Mouse (Mus musculus) adrenal gland, adult 18-20 months (tissue): ENCODE data around the gene Fgfr2. TPM values are rescaled to one million over a fixed set of nuclear protein-coding genes. Genes with fewer than 3 reads are reported as not detected.

Experiments used
- DNase-seq, 2 experiments: peaks; one replicate each; pipeline ENCODE4 v3.0.0; 2021 to 2022; ENCODE audit warnings: low spot score in 2 of 2
- total RNA-seq, 2 experiments: library from RNA; stranded (reverse); gene quantifications; 1 replicate in 1 of 2; 2 replicates in 1 of 2; pipeline ENCODE4 v1.2.3; 2021

The Fgfr2 gene
- total RNA-seq, 2 experiments from 2014 or later = 294 to 308 TPM

DNA sequence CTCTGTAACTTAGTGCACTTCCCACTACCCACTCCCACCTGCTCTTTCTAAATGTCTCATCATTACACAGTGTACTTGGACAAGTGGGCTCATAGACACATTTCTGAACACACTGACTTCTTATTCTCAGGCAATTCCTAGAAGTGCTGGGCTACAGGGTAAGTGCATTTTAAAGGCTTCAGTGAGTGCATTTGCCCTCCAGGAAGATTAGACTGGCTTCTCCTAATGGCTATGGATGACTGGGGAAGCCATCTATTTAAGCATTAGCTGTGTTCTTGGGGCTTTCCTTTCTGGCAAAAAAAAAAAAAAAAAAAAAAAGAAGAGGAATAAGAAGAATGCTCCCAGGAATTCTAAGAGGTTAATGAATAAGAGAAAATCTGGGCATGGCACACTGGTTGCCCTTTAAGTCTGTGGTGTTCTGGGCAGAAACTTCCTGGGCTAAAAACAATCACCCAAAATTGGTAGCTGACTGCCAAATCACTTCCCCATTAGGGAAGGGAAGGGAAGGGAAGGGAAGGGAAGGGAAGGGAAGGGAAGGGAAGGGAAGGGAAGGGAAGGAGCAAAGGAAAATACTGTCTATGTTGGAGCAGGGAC, 729.5 kb downstream of the Fgfr2 start:
- DNase-seq = no peak

DNA sequence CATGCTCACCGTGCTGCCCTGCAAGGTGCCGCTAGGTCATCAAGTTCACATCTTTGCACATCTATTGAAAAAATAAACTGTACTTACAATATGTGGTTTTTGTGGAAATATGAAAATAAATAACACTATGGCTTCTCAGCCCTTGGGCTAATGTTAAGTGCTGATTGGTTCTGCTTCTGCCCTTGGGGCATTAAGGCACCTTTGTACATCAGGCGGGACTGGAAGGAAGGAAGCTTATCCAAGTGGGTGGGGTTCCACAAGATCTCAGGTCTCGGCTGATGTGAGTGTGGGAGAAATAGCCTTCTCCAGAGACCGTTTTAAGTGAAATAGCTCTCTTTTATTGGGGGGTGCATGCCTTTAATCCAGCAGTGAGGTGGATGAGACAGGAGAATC, 730.1 kb downstream of the Fgfr2 start:
- no peak for DNase-seq

DNA sequence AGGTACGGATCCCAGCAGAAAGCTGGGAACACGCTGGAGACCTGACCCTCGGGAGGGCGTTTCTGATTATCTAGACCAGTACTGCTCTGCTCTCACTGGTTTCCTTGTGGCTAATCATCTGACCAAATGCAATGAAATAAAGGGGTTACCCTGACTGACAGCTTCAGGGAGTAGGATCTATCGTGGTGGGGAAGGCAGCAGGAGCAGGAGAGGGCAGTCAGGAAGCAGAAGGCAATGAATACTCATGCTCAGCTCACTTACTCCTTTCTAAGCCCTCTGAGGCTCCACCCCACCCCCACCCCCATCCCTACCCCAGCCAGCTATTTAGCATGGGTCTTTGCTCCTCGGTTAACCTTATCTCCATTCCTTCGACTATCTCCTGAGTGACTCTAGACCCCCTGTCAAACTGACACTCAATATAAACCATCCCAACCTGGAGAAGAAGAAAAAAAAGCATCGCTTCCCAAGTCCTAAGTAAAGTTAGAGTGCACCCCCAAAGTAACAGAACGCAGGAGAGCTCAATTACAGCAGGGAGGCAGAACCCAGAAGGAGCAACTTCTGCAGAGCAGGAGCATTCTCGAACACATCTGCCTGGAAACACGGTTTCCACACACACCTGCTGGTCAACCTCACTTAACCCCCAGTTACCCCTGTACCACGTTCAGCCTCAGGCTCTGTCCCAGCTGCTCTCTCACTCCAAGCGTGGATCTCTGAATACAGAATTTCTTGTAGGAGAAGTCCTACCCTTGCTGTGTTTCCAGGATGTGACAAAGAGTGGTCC, 730.7 kb downstream of the Fgfr2 start:
- DNase-seq = no peak

DNA sequence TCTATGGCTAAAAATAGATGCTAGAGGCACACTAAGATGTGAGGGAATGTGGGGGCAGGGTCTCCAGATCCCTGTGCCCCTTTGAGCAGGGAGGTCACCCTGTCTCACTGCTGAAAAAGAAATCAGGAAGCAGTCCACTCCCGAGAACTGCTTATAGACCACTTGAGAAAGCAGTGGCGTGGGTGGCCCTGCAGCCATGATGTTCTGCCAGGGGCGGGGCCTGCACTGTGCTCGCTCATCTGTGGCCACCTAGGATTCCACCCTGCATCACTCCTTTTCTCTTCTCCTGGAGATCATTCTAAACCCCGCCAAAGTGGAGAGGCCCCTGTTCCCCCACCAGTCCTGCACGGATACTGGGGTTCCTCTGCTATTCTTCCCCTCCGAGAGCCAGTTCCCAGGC, 733.7 kb downstream of the Fgfr2 start:
- DNase-seq = no peak

DNA sequence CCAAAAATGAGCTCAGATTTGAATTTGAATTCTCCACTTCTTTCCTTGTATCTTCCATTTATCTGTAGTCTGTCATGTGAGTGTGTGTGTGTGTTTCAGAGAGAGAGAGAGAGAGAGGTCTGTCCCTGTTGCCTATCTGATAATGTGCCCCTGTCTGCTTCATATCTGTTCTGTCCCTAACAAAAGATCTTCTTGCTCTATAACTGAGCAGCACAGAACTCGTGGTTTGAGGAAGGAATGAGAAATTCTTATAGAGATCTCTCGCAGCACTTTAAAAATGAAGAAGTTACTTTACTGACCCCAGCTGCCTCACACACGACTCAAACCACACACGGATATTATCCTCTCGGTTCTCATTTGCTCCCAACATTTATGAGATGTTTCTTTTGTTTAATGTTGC, 735.6 kb downstream of the Fgfr2 start:
- DNase-seq = no peak

DNA sequence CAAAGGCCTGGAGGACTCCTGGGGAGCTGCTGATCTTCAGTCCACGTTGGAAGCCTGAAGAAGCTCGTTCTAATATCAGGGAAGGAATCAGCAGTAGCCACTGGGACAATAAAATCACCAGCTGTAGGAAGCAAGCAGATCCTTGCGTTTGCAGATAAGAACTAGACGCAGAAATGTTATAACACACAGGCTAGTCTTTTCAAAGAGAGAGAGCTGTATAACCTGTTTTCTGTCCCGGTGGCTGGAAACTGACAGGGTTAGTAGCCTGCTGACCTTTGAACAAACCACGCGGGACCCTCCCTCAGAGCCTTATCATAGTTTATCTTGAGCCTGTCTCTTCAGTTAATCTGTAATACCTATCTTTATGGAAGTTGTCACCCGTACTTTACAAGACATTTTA, 736.8 kb downstream of the Fgfr2 start:
- DNase-seq = no peak

DNA sequence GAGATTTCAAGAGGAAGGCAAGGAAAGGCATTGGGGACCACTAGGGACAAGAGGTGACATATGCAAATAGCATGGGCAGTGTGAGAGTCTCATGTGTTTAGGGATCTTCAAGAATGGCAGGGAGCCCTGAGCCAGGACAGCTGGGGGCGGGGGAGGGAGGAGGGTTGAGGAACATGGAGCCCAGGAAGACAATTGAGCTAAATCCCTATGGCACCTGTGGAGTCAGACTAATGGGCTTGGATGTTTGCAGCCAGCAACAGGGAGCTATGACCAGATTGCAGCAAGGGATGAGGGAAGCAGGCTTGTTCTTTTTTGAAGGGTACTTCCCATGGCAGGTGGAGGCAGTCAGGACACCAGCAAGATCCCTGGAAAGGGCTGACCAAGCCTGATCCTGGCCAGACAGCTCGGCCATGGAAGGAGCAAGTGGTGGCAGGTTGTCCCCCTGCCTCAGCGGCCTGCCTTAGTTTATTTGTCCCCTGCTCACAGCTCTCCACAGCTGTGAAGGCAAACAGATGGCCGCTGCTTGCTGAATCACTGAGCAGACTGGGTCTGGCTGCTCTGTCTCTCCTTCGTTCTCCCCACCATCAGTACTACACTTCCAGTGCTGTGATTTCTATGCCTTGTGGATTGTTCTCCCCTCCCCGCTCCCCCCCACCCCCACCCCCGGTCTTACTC, 737.6 kb downstream of the Fgfr2 start:
- DNase-seq = no peak

DNA sequence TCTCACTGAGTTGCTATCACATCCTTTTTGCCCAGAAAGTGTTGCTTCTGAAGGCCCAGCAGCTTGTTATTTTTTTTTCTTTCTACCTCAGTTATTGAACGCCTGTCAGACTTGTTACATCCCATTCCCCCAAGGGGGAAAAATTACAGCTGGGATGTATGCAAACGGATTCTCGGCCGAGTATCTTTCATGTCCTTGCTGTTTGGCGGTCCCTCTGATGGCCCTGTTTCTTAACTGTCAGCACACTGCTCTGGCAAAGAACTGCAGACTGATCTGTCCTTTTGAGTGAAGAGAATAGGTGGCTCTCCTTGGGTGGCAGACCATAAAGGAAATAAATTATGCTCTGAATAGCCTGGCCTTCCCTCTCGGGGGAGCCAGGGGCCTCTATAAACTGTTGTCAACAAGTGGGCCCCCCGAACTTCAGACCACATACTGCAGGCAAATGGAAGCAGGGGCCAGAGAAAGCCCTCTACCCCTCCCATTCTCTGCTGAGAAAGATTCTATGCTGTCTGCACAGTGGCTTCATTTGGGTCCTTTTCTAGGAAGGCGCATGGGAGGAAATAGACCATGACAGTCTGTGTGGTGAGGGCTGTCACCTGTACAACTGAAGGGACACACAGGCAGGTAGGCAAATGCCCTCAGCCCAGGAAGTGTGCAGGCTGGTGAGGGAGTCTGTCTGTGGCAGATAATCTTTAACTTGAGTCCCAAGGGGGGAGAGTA, 738.3 kb downstream of the Fgfr2 start:
- DNase-seq = no peak

DNA sequence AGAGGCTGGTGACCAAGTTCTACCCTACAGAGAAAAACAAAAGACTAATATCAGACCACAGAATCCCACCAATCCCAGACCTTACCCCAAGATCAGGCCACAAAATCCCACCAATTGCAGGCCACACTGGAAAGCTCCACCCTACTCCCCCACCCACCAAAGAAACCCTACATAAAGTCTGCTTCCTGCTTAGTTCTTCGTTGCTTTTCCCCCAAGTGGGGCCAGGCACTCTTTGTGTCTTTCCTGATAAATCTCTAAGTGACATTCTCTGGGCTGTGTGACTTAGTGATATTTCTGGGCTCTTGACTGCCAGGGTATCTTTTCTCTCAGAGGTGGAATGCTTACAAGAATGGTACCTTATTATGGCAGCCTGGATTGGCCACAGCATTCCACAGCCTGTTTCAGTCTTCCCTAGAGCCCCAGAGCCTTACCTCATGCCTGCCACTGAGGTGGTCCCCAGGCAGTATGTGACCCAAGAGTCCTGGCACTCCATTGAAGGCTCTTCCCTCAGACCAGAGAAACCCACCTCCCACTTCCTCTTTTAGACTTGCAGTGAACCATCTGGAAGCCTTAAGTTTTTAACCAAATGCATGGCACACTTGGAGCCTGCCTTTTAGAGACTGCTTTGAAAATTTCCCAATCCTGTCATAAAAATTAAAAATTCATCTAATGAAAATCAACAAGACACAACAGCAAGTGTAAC, 742.4 kb downstream of the Fgfr2 start:
- no peak for DNase-seq

DNA sequence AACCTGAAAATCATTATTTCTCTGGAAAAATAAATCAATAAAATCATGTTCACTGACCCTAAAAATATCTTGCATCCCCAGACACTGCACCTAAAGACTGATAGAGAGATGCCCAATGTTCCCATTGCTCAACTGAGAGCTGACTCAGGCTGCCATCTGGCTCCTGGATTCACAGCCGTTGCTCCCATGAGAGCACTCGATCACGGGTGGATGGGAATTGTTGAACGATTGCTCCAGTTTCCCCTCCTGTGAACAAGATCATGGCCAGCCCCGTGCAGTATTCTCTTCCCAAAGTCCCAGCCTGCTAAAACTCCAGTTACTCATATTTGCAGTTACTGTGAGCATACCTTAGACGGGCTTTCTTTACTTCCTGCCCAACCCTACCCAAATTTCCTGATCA, 745.2 kb downstream of the Fgfr2 start:
- DNase-seq = no peak

DNA sequence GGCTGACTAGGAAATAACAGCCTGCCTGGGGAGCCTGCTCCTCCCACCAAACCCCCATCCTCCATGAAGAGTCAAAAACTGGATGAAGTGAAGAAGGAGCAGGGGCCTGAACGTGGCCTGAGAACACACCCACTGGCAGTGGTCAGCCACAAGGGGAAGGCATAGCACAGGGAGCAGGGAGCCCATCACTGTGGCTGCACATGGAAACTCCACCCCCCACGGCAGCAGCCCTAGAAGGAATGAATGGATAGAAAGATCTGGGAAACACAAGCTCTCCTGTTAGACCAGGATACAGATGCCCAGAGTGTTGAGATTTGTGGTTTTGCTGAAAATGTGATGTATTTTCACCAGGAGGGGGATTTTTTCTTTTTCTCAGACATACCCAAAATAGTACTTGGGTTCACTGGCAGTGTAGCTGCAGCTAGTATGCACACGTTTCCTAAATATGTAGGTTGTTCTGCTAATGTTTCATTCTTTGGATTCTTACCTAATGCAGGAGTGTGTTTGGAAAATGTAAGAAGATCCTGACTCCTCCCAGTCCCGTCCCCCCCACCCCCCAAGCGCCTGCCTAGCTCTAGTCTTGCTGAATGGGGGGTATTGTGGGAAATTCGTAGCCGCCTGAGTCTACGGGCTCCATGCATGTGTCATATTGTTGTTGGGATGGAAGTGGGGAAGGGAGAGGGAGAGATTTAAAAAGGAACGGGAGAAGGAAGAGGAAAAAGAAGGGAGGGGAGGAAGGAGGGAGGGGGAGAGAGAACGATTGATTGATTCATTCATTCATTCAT, 749.4 kb downstream of the Fgfr2 start:
- no peak for DNase-seq

DNA sequence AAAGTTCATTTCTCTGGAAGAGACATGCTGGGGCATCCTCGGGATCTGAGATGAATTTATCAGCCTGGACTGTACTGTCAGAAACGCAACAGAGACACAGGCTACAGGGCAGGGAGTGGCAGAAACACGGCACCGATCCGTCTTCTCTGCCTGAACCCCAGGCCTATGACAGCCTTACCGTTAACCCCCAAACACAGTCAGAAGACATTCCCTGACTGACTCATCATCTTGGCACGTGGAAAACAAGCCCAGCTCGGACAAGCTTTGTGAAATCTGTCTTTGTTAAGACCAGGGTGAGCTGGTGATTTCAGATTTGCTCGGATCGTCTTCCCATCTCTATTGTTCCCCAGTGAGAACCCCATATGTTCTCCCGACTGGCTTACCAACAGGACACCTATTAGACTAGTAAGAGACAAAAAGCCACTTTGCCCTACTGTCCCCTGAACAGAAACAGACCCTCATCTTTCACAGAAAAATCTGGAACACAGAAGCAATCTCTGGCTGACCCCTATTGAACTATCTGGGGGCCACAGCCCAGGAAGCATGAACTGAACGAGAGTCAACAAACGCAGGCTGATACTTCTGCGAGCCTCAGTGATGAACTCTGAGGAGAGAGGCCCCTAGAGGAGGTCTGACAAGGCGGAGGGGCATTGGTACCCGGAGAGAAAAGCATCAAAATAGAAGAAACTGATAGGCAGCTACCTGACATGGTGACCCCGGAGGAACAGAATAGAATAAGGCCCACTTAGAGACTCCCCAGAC, 750.2 kb downstream of the Fgfr2 start:
- no peak for DNase-seq

DNA sequence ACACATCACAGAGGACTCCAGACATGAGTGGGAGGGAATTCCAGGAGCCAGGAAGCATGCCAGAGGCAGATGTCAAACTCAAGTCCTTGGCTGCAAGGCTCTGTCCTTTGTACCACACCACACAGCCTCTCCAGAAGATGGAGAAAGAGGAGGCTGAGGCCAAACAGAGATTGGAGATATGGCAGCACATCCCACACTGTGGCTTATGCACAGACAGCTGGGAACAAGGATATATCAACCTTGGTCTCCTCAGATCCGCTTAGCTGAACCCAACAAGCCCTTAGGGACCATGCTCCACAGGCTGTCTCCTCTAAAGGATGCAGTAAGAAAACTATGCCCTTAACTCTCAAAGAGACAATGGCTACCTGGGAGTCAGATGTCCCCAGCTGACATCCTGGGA, 751.3 kb downstream of the Fgfr2 start:
- DNase-seq = no peak

DNA sequence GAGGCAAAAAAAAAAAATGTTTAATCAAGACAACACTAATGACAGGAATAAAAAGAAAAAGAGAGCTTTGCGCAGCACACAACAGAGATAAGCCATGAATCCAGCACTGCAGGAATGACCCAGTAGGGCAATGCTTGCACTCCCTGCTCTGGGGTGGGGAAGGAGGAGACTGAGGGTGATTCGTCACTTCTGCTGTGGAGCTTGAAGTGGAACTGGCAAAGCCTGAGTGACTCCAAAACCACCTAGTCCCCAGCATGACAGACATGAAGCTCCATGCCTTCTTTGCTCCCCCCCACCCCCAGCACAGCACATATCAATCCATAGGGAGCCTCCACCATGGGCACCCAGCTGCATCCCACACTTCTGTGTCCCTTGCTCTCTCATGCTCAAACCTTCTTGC, 753.4 kb downstream of the Fgfr2 start:
- DNase-seq = no peak

DNA sequence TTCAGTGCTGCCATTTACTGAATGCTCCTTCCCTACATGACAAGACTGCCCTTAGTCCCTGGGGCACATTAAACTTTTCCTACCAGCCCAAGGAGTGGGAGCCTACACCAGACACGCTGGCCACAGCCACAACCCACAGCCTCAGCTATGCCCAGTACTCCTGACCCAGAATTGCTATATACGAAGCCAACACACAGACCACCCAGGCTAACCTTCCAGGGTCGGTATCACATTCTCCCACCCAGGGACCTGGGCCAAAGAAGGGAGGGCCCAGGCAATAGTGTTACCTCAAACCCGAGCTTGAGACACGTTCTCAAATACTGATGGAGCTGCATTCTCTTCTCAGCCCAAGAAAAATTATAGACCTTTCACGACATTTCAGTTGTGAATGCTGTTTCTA, 754.3 kb downstream of the Fgfr2 start:
- DNase-seq = no peak

DNA sequence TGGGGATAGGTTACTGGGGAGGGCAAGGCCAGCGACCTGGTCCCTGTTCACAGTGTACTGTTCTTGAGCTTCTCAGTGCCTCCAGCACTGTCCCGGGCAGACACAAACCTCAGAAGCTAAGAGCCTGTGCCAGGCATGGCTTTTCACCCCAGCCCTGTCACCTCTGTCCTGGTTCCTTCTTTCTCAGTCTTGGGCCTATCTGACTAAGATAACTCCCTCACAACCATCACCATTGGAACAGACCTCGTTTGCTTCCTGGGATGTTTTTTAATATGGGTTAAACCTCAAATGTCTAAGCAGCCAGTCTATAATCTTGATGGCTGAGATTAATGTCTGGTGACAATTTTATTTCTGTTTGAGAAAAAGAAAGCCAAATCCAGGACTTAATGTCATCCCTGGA, 755.8 kb downstream of the Fgfr2 start:
- no peak for DNase-seq

DNA sequence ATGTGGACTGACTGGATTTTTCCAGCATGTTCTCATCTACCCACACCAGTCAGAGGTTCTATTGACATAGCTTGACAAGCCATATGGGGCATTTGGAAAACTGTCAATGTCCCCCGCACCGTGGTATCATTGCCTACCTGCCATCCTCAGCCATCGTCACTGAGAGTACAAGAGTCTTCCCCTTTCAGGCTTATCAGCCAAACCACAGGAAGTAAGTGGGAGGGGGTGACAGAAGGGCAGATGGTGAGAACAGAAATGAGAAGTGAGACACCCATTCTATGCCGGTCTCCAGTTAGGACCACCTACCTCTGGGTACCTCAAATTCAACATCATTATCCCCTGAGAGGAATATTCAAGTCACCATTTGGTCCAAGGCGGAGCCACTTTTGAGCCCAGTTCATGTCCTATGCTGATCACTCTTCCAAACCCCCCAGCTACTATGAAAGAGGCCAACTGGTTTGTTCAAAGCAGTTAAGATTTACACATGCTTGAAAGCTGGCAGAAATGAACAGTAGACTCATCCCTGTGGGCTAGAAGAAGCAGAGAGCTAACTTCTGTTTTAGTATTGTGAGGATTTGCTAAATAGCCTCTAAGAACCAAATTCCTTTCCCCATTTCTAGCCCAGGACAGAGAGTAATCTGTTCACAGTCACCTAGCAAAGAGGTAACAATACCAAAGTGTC, 757.3 kb downstream of the Fgfr2 start:
- no peak for DNase-seq

DNA sequence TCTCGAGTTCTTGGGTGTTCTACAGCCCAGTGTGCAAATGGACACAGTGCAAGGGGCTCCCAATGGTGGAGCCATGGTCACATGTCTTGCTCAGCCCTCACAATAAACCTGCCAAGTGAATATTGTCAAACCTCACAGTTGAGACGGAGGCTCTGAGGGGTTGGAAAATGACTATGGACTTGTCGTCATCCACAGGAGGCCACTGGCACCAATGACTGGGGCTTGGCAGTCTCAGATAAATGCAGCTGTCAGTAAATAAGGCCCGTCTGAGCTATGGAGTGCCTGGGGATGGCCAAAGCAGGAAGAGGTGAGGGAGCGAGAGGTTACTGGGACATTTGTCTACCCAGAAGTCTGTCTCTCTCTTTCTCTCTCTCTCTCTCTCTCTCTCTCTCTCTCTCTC, 758.0 kb downstream of the Fgfr2 start:
- DNase-seq = no peak

DNA sequence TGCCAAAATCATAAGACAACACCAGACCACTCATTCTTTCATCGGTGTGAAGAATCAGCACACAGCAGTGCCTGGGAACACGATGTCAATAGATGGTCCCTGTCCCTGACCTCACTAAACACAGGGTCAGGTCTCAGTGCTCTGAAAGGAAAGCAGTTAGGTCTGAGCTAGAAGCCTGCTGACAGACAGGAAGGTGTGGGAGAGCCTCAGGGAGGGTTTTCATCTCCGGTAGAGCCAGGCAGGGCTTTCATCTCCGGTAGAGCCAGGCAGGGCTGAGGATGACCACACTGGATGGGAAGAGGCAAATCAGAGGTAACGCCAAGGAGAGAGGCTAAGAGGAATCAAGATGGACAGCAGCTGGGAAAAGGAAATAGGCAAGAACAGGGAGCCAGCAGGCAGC, 758.6 kb downstream of the Fgfr2 start:
- DNase-seq = no peak
